Comparison of ENCODE assay signal across 9 mouse cellular contexts in genomic region chr6:91718603-91719002, GRCm38 (mm10). TPM values are rescaled to one million over a fixed set of nuclear protein-coding genes. Genes with fewer than 3 reads are reported as not detected.
A peak's percentile ranks its signal among the peaks of the same experiment; 100 is the strongest.
DNase-seq lines count a peak whose midpoint lies in the region; ATAC-seq and TF ChIP-seq lines count a peak whose summit lies in the region.
"Had no signal": no experiment of that assay in that cellular context is flagged by ENCODE, and none has a peak within 500 bp of the region (broad histone marks: within the 10 kb centered on the region; RNA-seq: fewer than 3 reads in every experiment).

No protein-coding gene starts in this region.

- H3K79me2 ChIP-seq in heart, adult 2 months (replicated peaks; ENCODE audit: control insufficient read depth, insufficient read depth, low read length): 0 out of 2 replicates have a peak, but pooled peaks cover 2% of the 10 kb centered on the region

- H3K27me3 ChIP-seq in heart, adult 2 months (ENCODE audit: control insufficient read depth, insufficient read depth, low read length): no peaks in the 10 kb centered on the region
- H3K27me3 ChIP-seq in E14TG2a.4 (ENCODE audit: insufficient read depth, low read length): no peaks in the 10 kb centered on the region
- no peaks in the 10 kb centered on the region for H3K27me3 ChIP-seq in forebrain, embryonic 15.5 days
- H3K27me3 ChIP-seq in liver, postnatal 0 days (ENCODE audit: insufficient read depth, low read length): no peaks in the 10 kb centered on the region

- H3K9me3 ChIP-seq in E14TG2a.4 (ENCODE audit: low read length): no peaks in the 10 kb centered on the region
- H3K9me3 ChIP-seq in forebrain, embryonic 15.5 days: no peaks in the 10 kb centered on the region
- H3K9me3 ChIP-seq in liver, postnatal 0 days (ENCODE audit: low read length): no peaks in the 10 kb centered on the region

- TF ChIP-seq CTCF in heart, adult 2 months (IDR thresholded peaks at IDR 0.05): no peak
- no peak for TF ChIP-seq CTCF in E14TG2a.4 (conservative IDR thresholded peaks at IDR 0.05; ENCODE audit: low read length)
- TF ChIP-seq CTCF in liver, postnatal 0 days (IDR thresholded peaks at IDR 0.05; ENCODE audit: low read depth): no peak

- no peak for DNase-seq in heart, adult 2 months
- DNase-seq in heart, adult 18-20 months: no peak
- no peak for DNase-seq in liver, postnatal 0 days
- DNase-seq in testis, postnatal 14 days (ENCODE audit: low spot score): no peak
- no peak for DNase-seq in embryo, embryonic 10.5 days (ENCODE audit: low spot score)
- no peak for DNase-seq in lung, postnatal 4 days
- DNase-seq: cerebellum, adult 11 months had no signal

- 79% methylated on average over 3 of the region's 3 CpGs for WGBS in heart, adult 2 months
- WGBS in forebrain, embryonic 15.5 days: 44% methylated on average over 3 of the region's 3 CpGs
- 52% methylated on average over 3 of the region's 3 CpGs for WGBS in liver, postnatal 0 days (ENCODE audit: insufficient replicate concordance)

- TF ChIP-seq EP300 in heart, adult 2 months (IDR thresholded peaks at IDR 0.05; ENCODE audit: insufficient read depth, low read depth, low read length): no peak
- no peak for TF ChIP-seq EP300 in liver, postnatal 0 days (IDR thresholded peaks at IDR 0.05; ENCODE audit: low read depth)

- intact Hi-C loops in heart, adult 2 months (cut with DNase I): no loop called here

- TF ChIP-seq POLR2A in heart, adult 2 months (IDR thresholded peaks at IDR 0.05; ENCODE audit: insufficient read depth, low read depth, low read length): no peak

- no peak overlapping the region for H3K4me3 ChIP-seq in heart, adult 2 months
- 0 out of 2 replicates have a peak overlapping the region, but pooled peaks have one; percentile 17 for H3K4me3 ChIP-seq in E14TG2a.4 (replicated peaks; ENCODE audit: low read length)
- H3K4me3 ChIP-seq in forebrain, embryonic 15.5 days: no peak overlapping the region
- no peak overlapping the region for H3K4me3 ChIP-seq in liver, postnatal 0 days (ENCODE audit: low read depth, low read length)

- H3K4me1 ChIP-seq in heart, adult 2 months (ENCODE audit: control insufficient read depth, insufficient read depth, low read length): peaks cover 41% of the 10 kb centered on the region
- peaks cover 98% of the 10 kb centered on the region for H3K4me1 ChIP-seq in E14TG2a.4 (replicated peaks; ENCODE audit: low read depth, low read length)
- H3K4me1 ChIP-seq in forebrain, embryonic 15.5 days: peaks cover 40% of the 10 kb centered on the region
- H3K4me1 ChIP-seq in liver, postnatal 0 days (ENCODE audit: insufficient read depth): peaks cover 17% of the 10 kb centered on the region

- H3K9ac ChIP-seq in heart, adult 2 months (ENCODE audit: low read depth, low read length): no peak overlapping the region; the same call in 1 of the 2 replicates
- H3K9ac ChIP-seq in forebrain, embryonic 15.5 days (replicated peaks): no peak overlapping the region
- H3K9ac ChIP-seq in liver, postnatal 0 days (replicated peaks): peak overlapping the region; percentile 38

- ATAC-seq in forebrain, embryonic 15.5 days (replicated peaks): peak; percentile 18; the same call in 1 of the 2 replicates
- peak; percentile 7 for ATAC-seq in liver, postnatal 0 days

- H3K27ac ChIP-seq in heart, adult 2 months: peak overlapping the region; percentile 33
- peak overlapping the region; percentile 88 for H3K27ac ChIP-seq in forebrain, embryonic 15.5 days (replicated peaks)
- H3K27ac ChIP-seq in liver, postnatal 0 days (ENCODE audit: low read depth): peak overlapping the region; percentile 98

- peaks cover 32% of the 10 kb centered on the region for H3K36me3 ChIP-seq in heart, adult 2 months (ENCODE audit: control insufficient read depth, insufficient read depth, low read length)
- peaks cover 90% of the 10 kb centered on the region for H3K36me3 ChIP-seq in E14TG2a.4 (ENCODE audit: insufficient read depth, low read length)
- H3K36me3 ChIP-seq in forebrain, embryonic 15.5 days: peaks cover 7% of the 10 kb centered on the region
- peaks cover 20% of the 10 kb centered on the region for H3K36me3 ChIP-seq in liver, postnatal 0 days (replicated peaks; ENCODE audit: insufficient read depth, low read length)

- no peak overlapping the region for H3K4me2 ChIP-seq in forebrain, embryonic 15.5 days (replicated peaks)
- H3K4me2 ChIP-seq in liver, postnatal 0 days (ENCODE audit: low read depth, low read length): no peak overlapping the region

RNA-seq across cellular contexts. Expression of gene Slc6a6, which starts 34.8 kb away (rescaled TPM):
- total RNA-seq in heart, adult 2 months (2021): 10 to 100 TPM; 56.4 to 96.9 TPM
- 86.2 and 118 TPM in 2 replicates for polyA plus RNA-seq in heart, adult 2 months (2012; rRNA removed)
- total RNA-seq in heart, adult 18-20 months (2021): 10 to 100 TPM; 53.1 to 54.8 TPM
- polyA plus RNA-seq in forebrain, embryonic 15.5 days (2015; fragmentation: Nextera tagmentation; extraction: Ambion mirVana): 94.2 and 98.8 TPM in 2 replicates
- 31.1 and 34.4 TPM in 2 replicates for polyA plus RNA-seq in liver, postnatal 0 days (2015; fragmentation: Nextera tagmentation; extraction: Ambion mirVana)

Comparison
In these comparisons a context has a peak if more than half of its experiments do, and no peak if none do; other contexts are left out.
1. H3K27ac ChIP-seq: peak in every context shown above with its lines; median percentile 98 in liver, postnatal 0 days; 88 in forebrain, embryonic 15.5 days; 33 in heart, adult 2 months.